Mouse (Mus musculus) T-helper 17 cell (primary cell): ENCODE measurements at regions not wholly inside any gene's neighbourhood (a gene's known extent, or its start where the extent isn't known, plus 50 kb on each side); places are given as distances from the start of the nearest gene placed in this dataset.

Experiments
- in situ Hi-C, 2 experiments: fragments of 300-600 bp; cut with MboI, MseI; formaldehyde crosslinking; loops; 1 replicate in 1 of 2; 2 replicates in 1 of 2; pipeline ENCODE4 v1.15.1; 2025; ENCODE audit warnings: high pct_unique_total_duplicates in 2 of 2

GRCm38 (mm10) chr11:92858170-92858569 is 239.7 kb upstream of the Car10 start:
- in situ Hi-C loops = no loop called here

- in situ Hi-C loops = no loop called here
These were observed 208.0 kb upstream of the Car10 start for GRCm38 (mm10) chr11:92889693-92890454.

GRCm38 (mm10) chr11:92899296-92899695 is 198.5 kb upstream of the Car10 start:
- in situ Hi-C loops = loop anchor here in 1 of 2 experiments (5.0 kb wide), 1 partner anchor 62 kb away; no protein-coding TSS in a partner anchor
